Mouse (Mus musculus) lung, embryonic 16.5 days (tissue): ENCODE data around the gene Asb5. TPM values are rescaled to one million over a fixed set of nuclear protein-coding genes. Genes with fewer than 3 reads are reported as not detected.
A peak's percentile ranks its signal among the peaks of the same experiment; 100 is the strongest.

Experiments used
- ATAC-seq: fragments of 200-750 bp; cut with Nextera tagmentation; 2 replicates; pipeline ENCODE4 v1.8.0; 2017; ENCODE audit warnings: low read depth, mild to moderate bottlenecking, moderate library complexity
- H3K27ac ChIP-seq: fragments of 300-500 bp; sonication (generic); 2 replicates; pipeline ENCODE4 v1.5.1; 2014; ENCODE audit warnings: mild to moderate bottlenecking, control low read depth, low read length
- H3K27me3 ChIP-seq: fragments of 300-500 bp; sonication (generic); 2 replicates; pipeline ENCODE4 v1.6.1; 2014; ENCODE audit warnings: low read depth, low read length, mixed read lengths; ENCODE audit not compliant: control insufficient read depth, insufficient read depth
- H3K36me3 ChIP-seq: fragments of 300-500 bp; sonication (generic); 2 replicates; pipeline ENCODE4 v1.6.1; 2014; ENCODE audit warnings: low read length; ENCODE audit not compliant: control insufficient read depth, insufficient read depth
- H3K4me1 ChIP-seq: fragments of 300-500 bp; sonication (generic); replicated peaks from 2 replicates; pipeline ENCODE4 v1.6.1; 2014; ENCODE audit warnings: low read length, mixed read lengths; ENCODE audit not compliant: control insufficient read depth, insufficient read depth
- H3K4me2 ChIP-seq: fragments of 300-500 bp; sonication (generic); 2 replicates; pipeline ENCODE4 v1.6.1; 2014; ENCODE audit warnings: low read depth, low read length, control low read depth
- H3K4me3 ChIP-seq: fragments of 300-500 bp; sonication (generic); 2 replicates; pipeline ENCODE4 v1.5.1; 2014; ENCODE audit warnings: mild to moderate bottlenecking, low read length, control low read depth
- H3K9ac ChIP-seq: fragments of 300-500 bp; sonication (generic); 2 replicates; pipeline ENCODE4 v1.6.1; 2014; ENCODE audit warnings: low read length, control low read depth
- H3K9me3 ChIP-seq: fragments of 300-500 bp; sonication (generic); 2 replicates; pipeline ENCODE4 v1.6.1; 2016; ENCODE audit warnings: low read length; ENCODE audit not compliant: control insufficient read depth
- WGBS: fragments of 180-500 bp; shearing (Covaris S2); extraction: QIAGEN DNeasy Blood & Tissue Kit; methylation state at CpG from one replicate; pipeline ENCODE4 v1.1.7; 2014; 5-methylcytosine and 5-hydroxymethylcytosine counted together
- polyA plus RNA-seq: library from polyadenylated mRNA; unstranded; fragments of >200 nt; fragmentation: Nextera tagmentation; extraction: Ambion mirVana; gene quantifications from 2 replicates; pipeline ENCODE4 v1.2.1, GENCODE M21; 2015

Asb5 gene
- polyA plus RNA-seq = 3.5 and 3.6 TPM in 2 replicates

- Histone ChIP-seq H3K4me1 (peaks cover 16% of the 10 kb centered on the region), H3K4me2 (peak within 1 kb of the TSS; percentile 70), H3K9ac (peak within 1 kb of the TSS; percentile 74), H3K27me3 (no peaks in the 10 kb centered on the region), H3K36me3 (peaks cover 10% of the 10 kb centered on the region), H3K9me3 (no peaks in the 10 kb centered on the region), H3K27ac (peak within 1 kb of the TSS; percentile 61), H3K4me3 (peak within 1 kb of the TSS; percentile 66)
- WGBS = under 1% methylated on average over 71 of the region's 89 CpGs
- ATAC-seq = peak; percentile 98
Measured at GRCm38 (mm10) chr8:54529382-54530296, at the start of gene Asb5, which contains the start of gene Spcs3. Gene Asb5, plus strand, starts transcription at chr8:54529580. Gene Spcs3, minus strand, starts transcription at chr8:54529998.

- H3K27me3 ChIP-seq = no peaks in the 10 kb centered on the region
- H3K4me1 ChIP-seq = no peaks in the 10 kb centered on the region
- H3K4me3 ChIP-seq = peak overlapping the region; percentile 33
- H3K36me3 ChIP-seq = no peaks in the 10 kb centered on the region
- H3K4me2 ChIP-seq = peak overlapping the region; percentile 42
- no peak for ATAC-seq
- peak overlapping the region; percentile 22; the same call in 1 of the 2 replicates for H3K27ac ChIP-seq
- no peaks in the 10 kb centered on the region for H3K9me3 ChIP-seq
- H3K9ac ChIP-seq = 0 out of 2 replicates have a peak overlapping the region, but pooled peaks have one; percentile 39
- WGBS = 25% methylated on average over 19 of the region's 19 CpGs
Measured at GRCm38 (mm10) chr8:54486555-54487273, 42.7 kb upstream of the Asb5 start.

- H3K9ac ChIP-seq = no peak overlapping the region
Measured at GRCm38 (mm10) chr8:54488437-54488836, 40.9 kb upstream of the Asb5 start.

DNA sequence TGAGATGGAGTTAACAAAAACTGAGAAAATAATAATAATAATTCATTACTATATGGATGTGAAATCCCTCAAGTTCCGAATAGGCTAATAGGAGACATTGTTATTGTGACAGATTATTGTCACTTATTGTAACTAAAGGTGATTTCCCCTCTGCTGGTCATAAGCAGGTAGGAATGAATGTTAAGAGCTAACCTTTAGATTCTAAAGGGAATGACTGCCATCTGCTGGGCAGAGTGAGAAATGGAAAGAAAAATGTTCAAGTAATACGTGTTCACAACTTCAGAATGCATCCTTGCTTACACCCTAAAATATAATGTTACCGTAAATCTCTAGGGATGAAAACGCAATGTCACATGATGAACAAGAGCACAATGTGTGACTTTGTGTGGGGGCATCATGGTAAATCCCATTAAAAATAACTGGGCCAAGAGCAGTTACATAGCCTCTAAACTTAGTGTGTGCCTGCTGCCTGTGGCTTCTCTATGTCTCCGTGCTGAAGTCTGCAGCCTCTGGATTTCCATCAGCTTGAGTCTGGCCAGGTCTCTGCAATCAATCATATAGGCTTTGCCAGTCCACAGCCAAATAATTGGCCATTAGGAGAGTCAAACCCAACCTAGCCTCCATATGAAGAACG is 38.2 kb upstream of the Asb5 start:
- WGBS = 18% methylated on average over 6 of the region's 6 CpGs
- Histone ChIP-seq H3K9ac (no peak overlapping the region), H3K4me2 (no peak overlapping the region), H3K36me3 (no peaks in the 10 kb centered on the region), H3K4me3 (no peak overlapping the region), H3K27me3 (no peaks in the 10 kb centered on the region), H3K4me1 (no peaks in the 10 kb centered on the region), H3K9me3 (no peaks in the 10 kb centered on the region), H3K27ac (no peak overlapping the region)
- 0 out of 2 replicates have a peak, but pooled peaks have one; percentile 12 for ATAC-seq

More at GRCm38 (mm10) chr8:54488437-54488836, 40.9 kb upstream of the Asb5 start:
- Histone ChIP-seq H3K4me2 (no peak overlapping the region), H3K4me1 (no peaks in the 10 kb centered on the region), H3K27ac (no peak overlapping the region), H3K9me3 (no peaks in the 10 kb centered on the region), H3K27me3 (no peaks in the 10 kb centered on the region), H3K4me3 (no peak overlapping the region), H3K36me3 (no peaks in the 10 kb centered on the region)
- ATAC-seq = no peak
- 69% methylated on average over 4 of the region's 4 CpGs for WGBS

- no peaks in the 10 kb centered on the region for H3K36me3 ChIP-seq
- no peaks in the 10 kb centered on the region for H3K4me1 ChIP-seq
- no peak overlapping the region for H3K4me3 ChIP-seq
- no peak overlapping the region for H3K9ac ChIP-seq
- no peaks in the 10 kb centered on the region for H3K9me3 ChIP-seq
- 67% methylated on average over 4 of the region's 4 CpGs for WGBS
- H3K27me3 ChIP-seq = no peaks in the 10 kb centered on the region
- H3K4me2 ChIP-seq = no peak overlapping the region
- H3K27ac ChIP-seq = no peak overlapping the region
- no peak for ATAC-seq
Measured at GRCm38 (mm10) chr8:54491934-54492333, 37.4 kb upstream of the Asb5 start.

DNA sequence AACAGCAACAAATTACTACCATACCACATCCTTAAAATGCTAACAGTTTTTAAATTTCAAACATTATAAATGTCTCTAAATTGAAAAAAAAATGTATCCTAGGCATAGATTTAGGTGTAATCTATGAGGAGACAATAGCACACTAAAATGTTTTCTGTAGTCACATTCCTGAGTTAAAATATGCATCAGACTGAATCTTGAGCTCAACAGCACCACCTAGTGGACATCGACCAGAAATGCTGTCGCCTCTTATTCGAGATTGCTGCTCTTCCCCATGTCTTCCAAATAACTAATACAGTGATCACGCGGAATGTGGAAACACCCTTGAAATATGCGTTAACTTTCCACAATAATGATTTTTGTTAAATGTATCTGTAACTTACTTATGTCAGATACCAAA is 36.3 kb upstream of the Asb5 start:
- Histone ChIP-seq H3K4me1 (no peaks in the 10 kb centered on the region), H3K9ac (no peak overlapping the region), H3K4me3 (no peak overlapping the region), H3K27ac (no peak overlapping the region), H3K27me3 (no peaks in the 10 kb centered on the region), H3K36me3 (no peaks in the 10 kb centered on the region), H3K4me2 (no peak overlapping the region), H3K9me3 (no peaks in the 10 kb centered on the region)
- ATAC-seq = no peak
- 8% methylated on average over 6 of the region's 6 CpGs for WGBS

DNA sequence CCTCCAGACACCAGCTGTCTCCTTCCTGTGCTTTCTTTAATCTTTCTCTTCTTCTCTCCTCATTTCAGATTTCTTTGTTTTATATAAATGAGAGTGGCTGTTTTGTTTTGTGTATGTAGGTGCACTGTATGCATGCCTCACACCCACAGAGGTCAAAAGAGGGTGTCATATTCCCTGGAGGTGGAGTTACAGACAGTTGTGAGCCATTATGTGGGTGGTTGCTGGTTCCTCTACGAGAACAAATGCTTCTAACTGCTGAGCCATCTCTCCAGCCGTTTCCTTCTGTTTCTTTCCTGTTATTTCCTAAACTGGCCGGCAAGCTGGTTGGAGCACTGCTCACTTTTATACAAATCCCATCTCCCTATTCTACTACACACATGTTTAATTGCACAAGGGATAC is 35.5 kb upstream of the Asb5 start:
- Histone ChIP-seq H3K9me3 (no peaks in the 10 kb centered on the region), H3K4me3 (no peak overlapping the region), H3K4me2 (no peak overlapping the region), H3K27ac (no peak overlapping the region), H3K4me1 (no peaks in the 10 kb centered on the region), H3K9ac (no peak overlapping the region), H3K36me3 (no peaks in the 10 kb centered on the region), H3K27me3 (no peaks in the 10 kb centered on the region)
- no peak for ATAC-seq
- 36% methylated on average over 3 of the region's 3 CpGs for WGBS

DNA sequence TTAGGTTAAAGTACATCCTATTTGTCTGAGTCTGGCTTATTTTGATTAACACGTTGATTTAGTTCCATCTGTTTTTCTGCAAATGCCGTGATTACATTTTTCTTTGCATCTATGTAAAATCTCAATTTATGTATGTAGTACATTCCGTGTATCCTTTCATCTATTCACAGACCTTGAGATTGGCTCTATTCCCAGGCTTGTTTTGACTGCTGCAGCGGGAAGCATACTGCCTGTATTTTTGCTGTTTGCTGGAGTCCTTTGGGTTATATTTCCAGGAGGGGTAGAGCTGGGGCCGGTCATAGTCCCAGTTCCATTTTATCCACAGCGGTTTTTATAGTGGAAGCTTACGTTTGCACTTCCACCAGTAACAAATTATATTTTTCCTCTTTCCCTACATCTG is 26.3 kb upstream of the Asb5 start:
- no peaks in the 10 kb centered on the region for H3K36me3 ChIP-seq
- no peaks in the 10 kb centered on the region for H3K27me3 ChIP-seq
- no peak overlapping the region for H3K9ac ChIP-seq
- H3K4me3 ChIP-seq = no peak overlapping the region
- no peak overlapping the region for H3K4me2 ChIP-seq
- no peak for ATAC-seq
- no peak overlapping the region for H3K27ac ChIP-seq
- H3K9me3 ChIP-seq = no peaks in the 10 kb centered on the region
- 52% methylated on average over 7 of the region's 7 CpGs for WGBS
- H3K4me1 ChIP-seq = no peaks in the 10 kb centered on the region

- 43% methylated on average over 2 of the region's 2 CpGs for WGBS
- Histone ChIP-seq H3K4me3 (no peak overlapping the region), H3K4me2 (no peak overlapping the region), H3K36me3 (no peaks in the 10 kb centered on the region), H3K9ac (no peak overlapping the region), H3K4me1 (peaks cover 3% of the 10 kb centered on the region; the same call in 1 of the 2 replicates), H3K27ac (no peak overlapping the region), H3K9me3 (no peaks in the 10 kb centered on the region), H3K27me3 (no peaks in the 10 kb centered on the region)
- ATAC-seq = peak; percentile 61
Measured at GRCm38 (mm10) chr8:54505060-54505459, 24.3 kb upstream of the Asb5 start.
